Mouse (Mus musculus) lung, postnatal 0 days (tissue): ENCODE data around the gene Golph3l. TPM values are rescaled to one million over a fixed set of nuclear protein-coding genes. Genes with fewer than 3 reads are reported as not detected.
A peak's percentile ranks its signal among the peaks of the same experiment; 100 is the strongest.
"Not testable (repeated sequence)": the region's sequence is repeated elsewhere in the genome, so short reads cannot be mapped to it uniquely, and the experiment has no call there.

Source experiments
- ATAC-seq: fragments of 200-750 bp; cut with Nextera tagmentation; 2 replicates; pipeline ENCODE4 v1.8.0; 2017; ENCODE audit warnings: moderate library complexity
- DNase-seq: peaks from one replicate; pipeline ENCODE4 v3.0.0-alpha.2; 2016; ENCODE audit warnings: low spot score
- H3K27ac ChIP-seq: fragments of 300-500 bp; sonication (generic); 2 replicates; pipeline ENCODE4 v1.5.1; 2014; ENCODE audit warnings: antibody characterized with exemption, mild to moderate bottlenecking, low read length, mixed read lengths
- H3K27me3 ChIP-seq: fragments of 300-500 bp; sonication (generic); replicated peaks from 2 replicates; pipeline ENCODE4 v1.6.1; 2014; ENCODE audit warnings: low read length, mixed read lengths; ENCODE audit not compliant: insufficient read depth
- H3K36me3 ChIP-seq: fragments of 300-500 bp; sonication (generic); 2 replicates; pipeline ENCODE4 v1.6.1; 2014; ENCODE audit warnings: low read length, mixed read lengths; ENCODE audit not compliant: insufficient read depth
- H3K4me1 ChIP-seq: fragments of 300-500 bp; sonication (generic); 2 replicates; pipeline ENCODE4 v1.6.1; 2014; ENCODE audit warnings: antibody characterized with exemption, low read depth, low read length, mixed read lengths; ENCODE audit not compliant: insufficient read depth
- H3K4me2 ChIP-seq: fragments of 300-500 bp; sonication (generic); replicated peaks from 2 replicates; pipeline ENCODE4 v1.6.1; 2014; ENCODE audit warnings: low read depth, mild to moderate bottlenecking, low read length, moderate library complexity, mixed read lengths
- H3K4me3 ChIP-seq: fragments of 300-500 bp; sonication (generic); 2 replicates; pipeline ENCODE4 v1.5.1; 2014; ENCODE audit warnings: low read depth, low read length
- H3K9ac ChIP-seq: fragments of 300-500 bp; sonication (generic); replicated peaks from 2 replicates; pipeline ENCODE4 v1.6.1; 2014; ENCODE audit warnings: low read depth, mild to moderate bottlenecking
- H3K9me3 ChIP-seq: fragments of 300-500 bp; sonication (generic); 2 replicates; pipeline ENCODE4 v1.6.1; 2016; ENCODE audit warnings: low read length, mixed read lengths
- CTCF ChIP-seq: IDR thresholded peaks from 2 replicates; pipeline ENCODE4 v1.5.1; 2016; ENCODE audit warnings: antibody characterized with exemption, mild to moderate bottlenecking
- EP300 ChIP-seq: IDR thresholded peaks from 2 replicates; pipeline ENCODE4 v1.6.1; 2016; ENCODE audit warnings: antibody characterized with exemption, mild to moderate bottlenecking, control low read depth
- WGBS: fragments of 180-500 bp; shearing (Covaris S2); extraction: QIAGEN DNeasy Blood & Tissue Kit; methylation state at CpG from one replicate; pipeline ENCODE4 v1.1.7; 2014; 5-methylcytosine and 5-hydroxymethylcytosine counted together
- polyA plus RNA-seq: library from polyadenylated mRNA; unstranded; fragments of >200 nt; fragmentation: Nextera tagmentation; extraction: Ambion mirVana; gene quantifications from 2 replicates; pipeline ENCODE4 v1.2.1, GENCODE M21; 2015

The Golph3l gene
- polyA plus RNA-seq, 1 experiment from 2014 or later, result 23.1 TPM

- H3K27me3 ChIP-seq, result no peaks in the 10 kb centered on the region
- H3K9me3 ChIP-seq, result no peaks in the 10 kb centered on the region
- H3K4me2 ChIP-seq, result no peak overlapping the region
- peaks cover 6% of the 10 kb centered on the region; the same call in 1 of the 2 replicates for H3K4me1 ChIP-seq
- H3K9ac ChIP-seq, result no peak overlapping the region
- no peak for ATAC-seq
- no peak overlapping the region for H3K4me3 ChIP-seq
- no peak overlapping the region for H3K27ac ChIP-seq
- no peak for DNase-seq
- 60% methylated on average over 2 of the region's 2 CpGs for WGBS
- TF ChIP-seq EP300 (no peak), CTCF (no peak)
- H3K36me3 ChIP-seq, result peaks cover 19% of the 10 kb centered on the region
These were observed 34.8 kb downstream of the Golph3l start for GRCm38 (mm10) chr3:95623551-95623950.

DNA sequence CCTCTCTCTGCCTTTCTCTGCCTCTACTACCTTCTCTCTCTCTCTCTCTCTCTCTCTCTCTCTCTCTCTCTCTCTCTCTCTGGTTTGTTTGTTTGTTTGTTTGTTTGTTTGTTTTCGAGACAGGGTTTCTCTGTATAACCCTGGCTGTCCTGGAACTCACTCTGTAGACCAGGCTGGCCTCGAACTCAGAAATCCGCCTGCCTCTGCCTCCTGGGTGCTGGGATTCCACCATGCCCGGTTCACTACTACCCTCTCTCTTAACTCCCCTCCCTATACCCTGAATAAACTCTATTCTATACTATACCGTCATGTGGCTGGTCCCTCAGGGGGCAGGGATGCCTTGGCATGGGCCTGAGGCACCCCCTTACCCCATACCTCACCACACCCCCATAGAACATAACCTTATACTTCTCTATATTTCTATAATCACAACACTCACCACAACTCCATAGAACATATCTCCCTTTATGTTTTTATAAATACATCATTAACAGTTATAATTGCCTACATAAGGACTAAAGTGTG is 35.3 kb downstream of the Golph3l start:
- not testable (repeated sequence) for ATAC-seq

GRCm38 (mm10) chr3:95624628-95625503 is 36.1 kb downstream of the Golph3l start, which contains the start of gene Ensa:
Ensa (plus strand) TSS chr3:95624993.
- Histone ChIP-seq H3K9me3 (no peaks in the 10 kb centered on the region), H3K36me3 (peaks cover 28% of the 10 kb centered on the region), H3K4me2 (peak within 1 kb of the TSS; percentile 55), H3K27ac (peak within 1 kb of the TSS; percentile 79), H3K4me1 (peaks cover 6% of the 10 kb centered on the region; the same call in 1 of the 2 replicates), H3K4me3 (peak within 1 kb of the TSS; percentile 72), H3K27me3 (no peaks in the 10 kb centered on the region), H3K9ac (peak within 1 kb of the TSS; percentile 57)
- ATAC-seq (peak; percentile 98), DNase-seq (peak; percentile 100)
- under 1% methylated on average over 44 of the region's 44 CpGs for WGBS
- TF ChIP-seq CTCF (no peak), EP300 (peak; percentile 75)

More for the DNA sequence above, 35.3 kb downstream of the Golph3l start:
- peaks cover 24% of the 10 kb centered on the region for H3K36me3 ChIP-seq
- H3K27ac ChIP-seq, result peak overlapping the region; percentile 75
- H3K9ac ChIP-seq, result peak overlapping the region; percentile 24
- H3K4me2 ChIP-seq, result peak overlapping the region; percentile 51
- not testable (repeated sequence) for H3K9me3 ChIP-seq, H3K27me3 ChIP-seq, DNase-seq, H3K4me1 ChIP-seq
- H3K4me3 ChIP-seq, result peak overlapping the region; percentile 72; the same call in 1 of the 2 replicates
- 66% methylated on average over 5 of the region's 5 CpGs for WGBS

- Histone ChIP-seq H3K27me3 (no peaks in the 10 kb centered on the region), H3K4me1 (peaks cover 6% of the 10 kb centered on the region; the same call in 1 of the 2 replicates), H3K36me3 (peaks cover 33% of the 10 kb centered on the region), H3K9me3 (no peaks in the 10 kb centered on the region), H3K9ac (no peak overlapping the region), H3K4me3 (no peak overlapping the region), H3K27ac (no peak overlapping the region), H3K4me2 (no peak overlapping the region)
- no peak for DNase-seq
- ATAC-seq, result no peak
- 82% methylated on average over 5 of the region's 5 CpGs for WGBS
- no peak for TF ChIP-seq CTCF
These were observed 39.0 kb downstream of the Golph3l start for GRCm38 (mm10) chr3:95627763-95628162.

GRCm38 (mm10) chr3:95629755-95630154 is 41.0 kb downstream of the Golph3l start:
- Histone ChIP-seq H3K9me3 (no peaks in the 10 kb centered on the region), H3K9ac (no peak overlapping the region), H3K27ac (no peak overlapping the region), H3K4me2 (no peak overlapping the region), H3K36me3 (peaks cover 41% of the 10 kb centered on the region), H3K27me3 (no peaks in the 10 kb centered on the region), H3K4me1 (peaks cover 6% of the 10 kb centered on the region; the same call in 1 of the 2 replicates), H3K4me3 (no peak overlapping the region)
- TF ChIP-seq EP300 (no peak), CTCF (no peak)
- no peak for ATAC-seq
- WGBS, result 88% methylated on average over 4 of the region's 4 CpGs
- no peak for DNase-seq

DNA sequence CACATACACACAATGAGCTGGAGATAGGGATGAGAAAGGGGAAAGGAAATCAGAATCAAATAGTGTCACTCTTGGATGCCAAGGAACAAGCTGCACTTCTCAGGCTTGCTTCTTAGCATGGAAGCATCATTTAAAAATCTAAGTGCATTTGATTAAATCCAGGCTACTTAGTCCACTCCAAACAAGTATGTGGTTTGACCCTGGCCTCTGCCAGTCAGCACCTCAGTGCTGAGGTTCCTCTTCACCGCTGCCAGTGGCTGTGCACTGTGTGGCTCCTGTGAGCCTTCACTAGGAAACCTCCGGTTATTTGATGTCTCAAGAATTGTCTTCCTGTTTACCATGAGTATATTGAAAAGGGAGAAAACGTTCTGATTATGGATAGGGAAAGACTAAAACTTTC is 42.1 kb downstream of the Golph3l start:
- WGBS, result 65% methylated on average over 3 of the region's 3 CpGs
- Histone ChIP-seq H3K9me3 (no peaks in the 10 kb centered on the region), H3K27me3 (no peaks in the 10 kb centered on the region), H3K4me1 (peaks cover 2% of the 10 kb centered on the region; the same call in 1 of the 2 replicates), H3K27ac (no peak overlapping the region), H3K36me3 (peaks cover 44% of the 10 kb centered on the region), H3K9ac (no peak overlapping the region), H3K4me2 (no peak overlapping the region), H3K4me3 (no peak overlapping the region)
- no peak for DNase-seq
- no peak for TF ChIP-seq CTCF
- TF ChIP-seq EP300, result no peak
- ATAC-seq, result no peak
